Mouse (Mus musculus) spleen, postnatal 0 days (tissue): ENCODE data around the gene Armcx5. TPM values are rescaled to one million over a fixed set of nuclear protein-coding genes. Genes with fewer than 3 reads are reported as not detected.

Source experiments
- microRNA counts: library from miRNA; unstranded; fragments of <30 nt; microRNA quantifications from one replicate; lab custom pipeline; 2015
- polyA plus RNA-seq: library from polyadenylated mRNA; unstranded; fragments of >200 nt; fragmentation: Nextera tagmentation; extraction: Ambion mirVana; gene quantifications from 2 replicates; pipeline ENCODE4 v1.2.1, GENCODE M21; 2015

Gene Armcx5
- 5.0 and 6.8 TPM in 2 replicates for polyA plus RNA-seq

DNA sequence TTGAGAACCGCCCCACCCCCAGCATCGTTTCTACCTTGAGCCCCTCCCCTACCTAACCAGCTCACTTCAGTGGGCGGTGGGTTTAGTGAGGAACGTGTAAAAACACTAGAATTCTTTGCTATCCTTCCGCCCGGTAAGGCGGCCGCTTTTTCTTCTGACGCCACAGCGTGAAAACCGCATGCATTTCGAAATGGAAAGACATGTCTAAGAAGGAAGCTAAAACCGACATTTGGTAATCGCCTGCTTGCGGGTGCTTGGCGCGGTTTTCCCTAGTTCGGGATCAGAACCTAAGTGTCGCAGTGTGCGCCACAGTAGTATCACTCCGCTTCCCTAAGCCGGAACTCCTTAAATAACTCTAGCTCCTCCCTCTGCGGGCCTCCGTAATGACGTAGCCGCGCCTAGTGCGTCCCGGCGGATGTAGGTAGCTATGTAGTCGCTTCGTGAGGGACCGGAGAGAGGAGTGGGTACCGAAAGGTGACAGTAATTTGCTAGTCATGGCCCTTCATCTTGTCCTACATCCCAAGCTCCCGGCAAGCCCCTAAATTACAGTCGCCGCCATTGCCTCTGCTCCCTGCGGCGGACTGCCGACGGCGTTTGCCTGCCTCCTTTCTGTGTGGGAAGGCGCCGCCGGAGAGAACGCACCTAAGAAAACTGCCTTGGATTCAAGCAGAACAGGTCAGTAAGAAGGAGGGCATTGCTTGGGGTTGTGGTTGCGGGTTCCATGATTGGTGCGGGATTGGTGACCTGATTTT, at the start of gene Armcx5, which contains the start of gene Gprasp1:
Gene Armcx5 (plus strand): TSS at position 430 of the 752 bp plus-strand sequence.
Gene Gprasp1 (plus strand): TSS at position 430 of the 752 bp plus-strand sequence.

DNA sequence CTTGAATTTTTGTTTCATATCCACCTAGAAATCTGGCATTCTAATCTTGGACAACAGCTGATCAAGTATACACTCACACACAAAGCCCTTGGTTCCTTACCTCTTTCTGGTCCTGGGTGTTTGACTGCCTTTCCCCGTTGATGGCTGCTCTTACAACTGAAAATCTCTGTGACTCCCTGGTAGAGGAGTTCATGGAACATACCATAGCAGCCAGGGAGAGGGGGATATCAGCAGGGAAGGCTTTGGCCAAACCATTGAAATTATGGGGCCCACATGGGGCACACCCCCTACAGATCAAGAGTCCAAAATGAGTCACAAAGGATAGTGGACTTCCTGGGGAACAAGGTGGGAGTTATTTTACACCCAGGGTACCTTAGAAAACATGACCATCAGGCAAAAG, 48.9 kb upstream of the Armcx5 start, which contains the start of gene Tcp11x2:
Gene Tcp11x2 (minus strand): TSS at position 158 of the 400 bp plus-strand sequence.

DNA sequence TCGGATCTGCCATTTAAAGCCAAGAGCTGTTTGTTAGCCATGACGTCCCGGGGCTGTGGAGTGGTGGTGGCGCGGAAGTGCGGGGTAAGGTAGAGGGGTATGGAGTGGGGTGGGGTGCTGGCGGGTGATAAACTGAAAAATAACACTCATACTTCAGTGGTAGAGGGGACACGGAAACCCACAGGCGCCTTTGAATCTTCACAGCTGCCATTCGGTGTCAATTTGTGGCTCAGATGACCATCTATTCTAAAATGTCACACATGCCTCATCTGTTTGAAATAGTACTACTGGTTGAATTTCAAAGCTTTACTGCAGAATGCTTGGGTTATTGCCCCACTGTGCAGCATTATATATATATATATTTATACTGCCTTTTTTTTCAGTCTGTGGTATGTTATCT, 17.4 kb upstream of the Armcx5 start, which contains the start of gene Tmsb15a:
Gene Tmsb15a (minus strand): TSS at position 101 of the 400 bp plus-strand sequence.

MicroRNAs within 50 kb of the gene (microRNA counts, 519-probe panel; counts per million panel counts)
- microRNA mmu-miR-1970 (lab: Ali Mortazavi, UCI), result 88.3 counts per million

Other genes starting within 250 kb of the Armcx5 start
- not detected in 2 replicates for gene AV320801, start 248.1 kb upstream of the Armcx5 start, polyA plus RNA-seq
- gene Nxf7, start 144.0 kb upstream of the Armcx5 start, polyA plus RNA-seq, result not detected in 2 replicates
- gene Prame, start 115.0 kb upstream of the Armcx5 start, polyA plus RNA-seq, result not detected in 2 replicates
- not detected in 2 replicates for gene Tcp11x2, start 48.9 kb upstream of the Armcx5 start, polyA plus RNA-seq
- gene Tmsb15a, start 17.5 kb upstream of the Armcx5 start, polyA plus RNA-seq, result 0.54 and 0.58 TPM in 2 replicates
- 7.3 and 9.5 TPM in 2 replicates for gene Gprasp1, start within 50 bp of the Armcx5 start, polyA plus RNA-seq
- gene Bhlhb9, start 54.9 kb downstream of the Armcx5 start, polyA plus RNA-seq, result 9.2 and 12.7 TPM in 2 replicates
- gene Gprasp2, start 96.3 kb downstream of the Armcx5 start, polyA plus RNA-seq, result 2.6 and 3.5 TPM in 2 replicates